Mouse (Mus musculus) olfactory bulb, adult 2 months (tissue): Measurements from ENCODE around the gene Mllt1. TPM values are rescaled to one million over a fixed set of nuclear protein-coding genes. Genes with fewer than 3 reads are reported as not detected.

ENCODE experiments used
- H3K27ac ChIP-seq: fragments of 200-500 bp; 2 replicates; pipeline ENCODE4 v1.5.1; 2012; ENCODE audit warnings: low read depth, low read length; ENCODE audit not compliant: insufficient read depth
- H3K4me1 ChIP-seq: fragments of 200-500 bp; 2 replicates; pipeline ENCODE4 v1.6.1; 2012; ENCODE audit warnings: low read length; ENCODE audit not compliant: control insufficient read depth, insufficient read depth
- H3K4me3 ChIP-seq: fragments of 200-500 bp; 2 replicates; pipeline ENCODE4 v1.5.1; 2012; ENCODE audit warnings: mild to moderate bottlenecking, low read depth, low read length, moderate library complexity; ENCODE audit not compliant: insufficient read depth
- CTCF ChIP-seq: fragments of 200-500 bp; IDR thresholded peaks from 2 replicates; pipeline ENCODE4 v1.5.1; 2012; ENCODE audit warnings: low read depth, mild to moderate bottlenecking, low read length, moderate library complexity; ENCODE audit not compliant: insufficient read depth
- POLR2A ChIP-seq: fragments of 200-500 bp; IDR thresholded peaks from 2 replicates; pipeline ENCODE4 v1.6.1; 2012; ENCODE audit warnings: mild to moderate bottlenecking, low read depth, low read length, moderate library complexity; ENCODE audit not compliant: insufficient read depth
- WGBS: fragments of 180-500 bp; shearing (Covaris S2); methylation state at CpG from one replicate; pipeline ENCODE4 v1.1.7; 2018; 5-methylcytosine and 5-hydroxymethylcytosine counted together
- polyA plus RNA-seq: library from polyadenylated mRNA; stranded (reverse); fragments of >200 nt; gene quantifications from 2 replicates; pipeline ENCODE4 v1.2.4, GENCODE M21; 2012; ENCODE audit warnings: low replicate concordance; ENCODE audit not compliant: missing spikeins, insufficient read depth, insufficient read length

Mllt1 gene
- polyA plus RNA-seq, 1 experiment, result not detected

DNA sequence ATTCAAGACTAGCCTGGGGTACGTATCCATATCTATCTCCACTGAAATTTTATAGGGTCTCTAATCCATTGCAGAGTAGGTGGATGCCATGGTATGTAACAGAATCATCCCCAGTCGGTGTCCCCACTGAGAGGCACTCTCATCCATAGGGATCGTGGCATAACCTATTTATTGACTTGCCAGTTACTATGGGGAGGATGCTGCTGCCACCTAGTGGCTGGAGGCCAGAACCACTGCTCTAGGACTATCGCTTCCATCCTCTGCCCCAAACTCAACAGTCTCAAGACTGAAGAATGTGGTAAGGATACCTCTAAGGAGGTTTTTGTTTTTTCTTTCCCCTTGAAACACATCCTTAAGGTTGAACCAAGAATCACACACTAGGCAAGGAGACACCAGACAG, 77.0 kb downstream of the Mllt1 start:
- no peaks in the 10 kb centered on the region for H3K4me1 ChIP-seq

DNA sequence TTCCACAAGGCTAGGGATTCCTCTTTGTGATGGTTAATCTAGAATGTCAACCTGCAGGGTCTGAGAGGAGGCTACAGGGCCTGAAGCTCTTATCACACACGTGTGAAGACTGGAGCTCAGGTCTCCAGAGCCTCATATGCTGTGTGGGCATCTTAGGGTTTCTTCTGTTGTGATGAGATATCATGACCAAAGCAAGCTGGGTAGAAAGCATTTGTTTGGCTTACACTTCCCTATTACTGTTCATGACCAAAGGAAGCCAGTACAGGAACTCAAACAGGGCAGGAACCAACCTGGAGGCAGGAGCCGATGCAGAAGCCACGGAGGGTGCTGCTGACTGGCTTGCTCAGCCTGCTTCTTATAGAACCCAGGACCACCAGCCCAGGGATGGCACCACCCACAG, 79.8 kb downstream of the Mllt1 start:
- 94% methylated on average over 3 of the region's 3 CpGs for WGBS
- Histone ChIP-seq H3K4me1 (no peaks in the 10 kb centered on the region), H3K27ac (no peak overlapping the region), H3K4me3 (no peak overlapping the region)
- no peak for TF ChIP-seq CTCF
- TF ChIP-seq POLR2A, result no peak

More for the DNA sequence above, 77.0 kb downstream of the Mllt1 start:
- 54% methylated on average over 4 of the region's 4 CpGs for WGBS
- TF ChIP-seq POLR2A (no peak), CTCF (no peak)
- H3K4me3 ChIP-seq, result no peak overlapping the region
- H3K27ac ChIP-seq, result no peak overlapping the region

DNA sequence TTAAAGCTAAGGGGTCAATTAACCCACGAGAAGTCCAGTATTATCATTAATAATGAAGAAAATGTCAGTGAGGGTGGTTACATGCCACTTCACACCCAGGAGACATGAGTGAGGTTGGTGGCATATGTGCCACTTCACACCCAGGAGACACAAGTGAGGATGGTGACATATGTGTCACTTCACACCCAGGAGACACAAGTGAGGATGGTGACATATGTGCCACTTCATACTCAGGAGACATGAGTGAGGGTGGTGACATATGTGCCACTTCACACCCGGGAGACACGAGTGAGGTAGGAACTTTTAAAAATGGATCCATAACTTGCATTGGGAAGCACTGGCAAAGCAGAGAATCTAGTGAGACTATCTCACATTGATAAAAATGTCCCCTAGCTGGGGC, 84.0 kb downstream of the Mllt1 start:
- no peaks in the 10 kb centered on the region for H3K4me1 ChIP-seq
- TF ChIP-seq CTCF (no peak), POLR2A (no peak)
- 69% methylated on average over 3 of the region's 3 CpGs for WGBS
- no peak overlapping the region for H3K27ac ChIP-seq
- no peak overlapping the region for H3K4me3 ChIP-seq

DNA sequence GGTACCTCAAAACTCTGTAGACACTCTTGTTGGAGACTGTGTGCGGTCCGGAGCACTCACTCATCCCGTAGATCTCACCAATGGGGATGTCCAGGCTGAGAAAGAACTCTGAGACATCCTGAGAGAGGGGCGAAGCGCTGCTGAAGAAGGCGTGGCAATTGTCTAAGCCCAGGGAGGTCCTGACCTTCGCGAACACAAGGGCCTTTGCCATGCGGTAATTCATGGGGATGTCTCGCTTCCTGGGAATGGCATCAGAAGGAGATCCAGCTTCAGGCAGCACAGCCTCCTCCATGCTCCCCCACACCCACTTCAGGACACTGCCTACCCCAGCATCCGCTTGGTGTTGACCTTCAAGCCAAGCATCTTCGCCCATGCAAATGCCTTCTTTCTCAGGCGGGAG, 85.5 kb downstream of the Mllt1 start:
- WGBS, result 91% methylated on average over 13 of the region's 13 CpGs
- Histone ChIP-seq H3K4me3 (no peak overlapping the region), H3K27ac (no peak overlapping the region)

DNA sequence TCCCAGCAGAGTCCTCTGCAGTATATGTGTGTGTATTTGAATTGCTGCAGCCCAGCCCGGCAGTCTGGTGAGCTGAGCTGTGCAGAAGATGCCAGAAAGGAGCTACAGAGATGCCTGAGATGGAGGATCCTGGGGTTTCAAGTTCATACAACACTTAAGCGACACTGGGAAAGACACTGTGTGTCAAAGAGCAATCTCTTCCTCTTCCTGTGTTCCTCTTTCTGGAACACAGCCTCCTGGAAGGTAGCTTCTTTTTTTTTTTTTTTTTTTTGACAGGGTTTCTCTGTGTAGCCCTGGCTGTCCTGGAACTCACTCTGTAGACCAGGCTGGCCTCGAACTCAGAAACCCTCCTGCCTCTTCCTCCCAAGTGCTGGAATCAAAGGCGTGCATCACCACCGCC, 86.4 kb downstream of the Mllt1 start:
- Histone ChIP-seq H3K27ac (no peak overlapping the region), H3K4me1 (no peaks in the 10 kb centered on the region), H3K4me3 (no peak overlapping the region)
- TF ChIP-seq POLR2A (no peak), CTCF (no peak)
- 88% methylated on average over 5 of the region's 5 CpGs for whole genome bisulfite sequencing

More for the DNA sequence above, 85.5 kb downstream of the Mllt1 start:
- TF ChIP-seq POLR2A (no peak), CTCF (no peak)
- no peaks in the 10 kb centered on the region for H3K4me1 ChIP-seq

DNA sequence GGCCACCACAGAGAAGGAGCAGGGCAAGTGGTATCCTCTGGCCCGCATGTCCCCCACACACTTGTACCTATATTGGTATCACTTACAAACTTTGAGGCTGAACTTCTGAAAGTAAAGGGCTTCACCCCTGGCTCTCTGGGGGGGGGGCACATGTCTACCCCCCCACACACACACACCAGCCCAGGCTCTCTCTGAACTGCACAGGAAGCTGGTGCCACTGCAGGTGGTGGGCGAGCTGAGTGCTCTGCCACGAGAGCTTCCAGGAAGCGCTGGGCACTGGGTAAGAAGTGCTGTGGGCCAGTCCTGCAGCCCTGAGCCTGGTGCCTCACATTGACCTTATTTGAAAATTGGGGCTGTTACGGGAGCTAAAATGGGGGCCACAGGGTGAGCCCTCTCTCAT, 91.5 kb downstream of the Mllt1 start:
- Histone ChIP-seq H3K27ac (no peak overlapping the region), H3K4me3 (no peak overlapping the region), H3K4me1 (no peaks in the 10 kb centered on the region)
- WGBS, result 89% methylated on average over 5 of the region's 5 CpGs
- TF ChIP-seq POLR2A (no peak), CTCF (no peak)

Other genes starting within 250 kb of the Mllt1 start
- gene Ndufa11, start 217.6 kb downstream of the Mllt1 start, polyA plus RNA-seq, result not detected in 2 replicates
- gene Vmac, start 217.4 kb downstream of the Mllt1 start, polyA plus RNA-seq, result not detected in 2 replicates
- not detected in 2 replicates for gene Nrtn, start 177.9 kb downstream of the Mllt1 start, polyA plus RNA-seq
- not detected in 2 replicates for gene Dus3l, start 170.7 kb downstream of the Mllt1 start, polyA plus RNA-seq
- gene Prr22, start 165.2 kb downstream of the Mllt1 start, polyA plus RNA-seq, result not detected in 2 replicates
- gene Rfx2, start 104.4 kb downstream of the Mllt1 start, polyA plus RNA-seq, result not detected in 2 replicates
- gene Acsbg2, start 61.0 kb downstream of the Mllt1 start, polyA plus RNA-seq, result not detected in 2 replicates
- not detected in 2 replicates for gene 1700061G19Rik, start 59.9 kb downstream of the Mllt1 start, polyA plus RNA-seq
- not detected in 2 replicates for gene Acer1, start 46.7 kb upstream of the Mllt1 start, polyA plus RNA-seq
- not detected in 2 replicates for gene Clpp, start 54.9 kb upstream of the Mllt1 start, polyA plus RNA-seq
- gene Alkbh7, start 61.9 kb upstream of the Mllt1 start, polyA plus RNA-seq, result not detected in 2 replicates
- gene Pspn, start 64.6 kb upstream of the Mllt1 start, polyA plus RNA-seq, result not detected in 2 replicates
- not detected in 2 replicates for gene Gtf2f1, start 75.9 kb upstream of the Mllt1 start, polyA plus RNA-seq
- gene Gm17949, start 76.1 kb upstream of the Mllt1 start, polyA plus RNA-seq, result not detected in 2 replicates
- gene Khsrp, start 96.1 kb upstream of the Mllt1 start, polyA plus RNA-seq, result 183 TPM in 1 of 2 replicates, not detected in the other
- not detected in 2 replicates for gene Slc25a41, start 106.2 kb upstream of the Mllt1 start, polyA plus RNA-seq
- gene Crb3, start 123.7 kb upstream of the Mllt1 start, polyA plus RNA-seq, result not detected in 2 replicates
- gene Slc25a23, start 124.4 kb upstream of the Mllt1 start, polyA plus RNA-seq, result 526 and 583 TPM in 2 replicates
- not detected in 2 replicates for gene Dennd1c, start 143.1 kb upstream of the Mllt1 start, polyA plus RNA-seq
- gene Tubb4a, start 152.4 kb upstream of the Mllt1 start, polyA plus RNA-seq, result 276 TPM in 1 of 2 replicates, not detected in the other
- gene Tnfsf9, start 169.9 kb upstream of the Mllt1 start, polyA plus RNA-seq, result not detected in 2 replicates
- gene Cd70, start 214.4 kb upstream of the Mllt1 start, polyA plus RNA-seq, result not detected in 2 replicates